Mouse (Mus musculus) MEL-GATA-1-ER (cell line): ENCODE measurements around the gene Ogg1.
"Not testable (repeated sequence)": the region's sequence is repeated elsewhere in the genome, so short reads cannot be mapped to it uniquely, and the experiment has no call there.

Source experiments
- DNase-seq: peaks from one replicate; pipeline ENCODE4 v3.0.0-alpha.2; 2012; ENCODE audit warnings: low read depth; ENCODE audit errors: extremely low read depth

The Ogg1 gene

DNA sequence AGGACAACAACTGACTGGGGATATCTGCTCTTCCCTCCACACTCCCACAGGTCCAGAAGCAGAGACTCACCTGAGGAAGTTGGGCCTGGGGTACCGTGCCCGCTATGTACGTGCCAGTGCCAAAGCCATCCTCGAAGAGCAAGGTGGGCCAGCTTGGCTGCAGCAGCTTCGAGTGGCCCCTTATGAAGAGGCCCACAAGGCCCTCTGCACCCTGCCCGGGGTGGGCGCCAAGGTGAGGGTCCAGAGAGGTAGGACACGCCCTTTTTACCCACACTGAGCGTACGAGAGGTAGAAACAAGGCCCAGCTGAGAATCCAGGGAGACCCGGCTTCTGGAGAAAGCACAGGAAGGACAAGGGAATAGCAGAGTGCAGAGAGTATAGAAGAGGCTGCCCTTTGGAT is 4.9 kb downstream of the Ogg1 start:
- no peak for DNase-seq

DNA sequence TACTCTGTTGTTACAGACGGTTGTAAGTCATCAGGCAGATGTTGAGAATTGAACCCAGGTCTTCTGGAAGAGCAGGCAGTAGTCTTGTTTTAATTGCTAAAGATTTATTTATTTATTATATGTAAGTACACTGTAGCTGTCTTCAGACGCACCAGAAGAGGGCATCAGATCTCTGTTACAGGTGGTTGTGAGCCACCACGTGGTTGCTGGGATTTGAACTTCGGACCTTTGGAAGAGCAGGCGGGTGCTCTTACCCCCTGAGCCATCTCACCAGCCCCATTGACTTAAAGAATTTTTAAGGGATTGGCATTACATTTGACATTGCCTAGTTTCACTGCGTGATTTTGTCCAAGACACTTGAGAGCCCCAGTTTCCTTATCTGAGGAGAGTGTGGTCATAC is 6.0 kb downstream of the Ogg1 start:
- not testable (repeated sequence) for DNase-seq

DNA sequence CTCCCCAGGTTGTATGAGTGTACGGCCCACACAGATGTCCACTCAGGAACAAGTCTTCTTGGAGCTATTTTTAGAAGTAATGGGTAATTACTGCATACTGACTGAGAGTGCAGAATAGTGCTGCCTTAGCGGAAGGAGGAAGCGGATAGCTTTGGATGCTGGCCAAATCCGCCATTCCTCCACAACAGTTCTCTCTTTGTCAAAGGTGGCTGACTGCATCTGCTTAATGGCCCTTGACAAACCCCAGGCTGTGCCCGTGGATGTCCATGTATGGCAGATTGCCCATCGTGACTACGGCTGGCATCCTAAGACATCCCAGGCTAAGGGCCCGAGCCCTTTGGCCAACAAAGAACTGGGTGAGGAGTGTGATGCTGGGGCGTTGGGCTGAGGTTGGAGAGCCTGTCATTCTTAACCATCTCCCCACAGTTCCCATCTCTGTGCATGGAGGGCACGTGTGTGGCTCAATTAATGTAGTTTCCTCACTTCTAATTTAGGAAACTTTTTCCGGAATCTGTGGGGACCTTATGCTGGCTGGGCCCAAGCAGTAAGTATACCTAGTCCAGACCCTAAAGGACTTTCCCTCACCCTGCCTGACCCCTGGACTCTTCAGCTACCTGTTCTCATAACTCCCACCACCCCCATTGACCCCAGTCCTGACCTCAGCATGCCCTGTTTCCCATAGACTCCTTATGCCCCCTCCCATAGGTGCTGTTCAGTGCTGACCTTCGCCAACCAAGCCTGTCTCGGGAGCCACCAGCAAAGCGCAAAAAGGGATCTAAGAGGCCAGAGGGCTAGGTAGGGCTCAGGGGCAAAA is 6.6 kb downstream of the Ogg1 start:
- no peak for DNase-seq

DNA sequence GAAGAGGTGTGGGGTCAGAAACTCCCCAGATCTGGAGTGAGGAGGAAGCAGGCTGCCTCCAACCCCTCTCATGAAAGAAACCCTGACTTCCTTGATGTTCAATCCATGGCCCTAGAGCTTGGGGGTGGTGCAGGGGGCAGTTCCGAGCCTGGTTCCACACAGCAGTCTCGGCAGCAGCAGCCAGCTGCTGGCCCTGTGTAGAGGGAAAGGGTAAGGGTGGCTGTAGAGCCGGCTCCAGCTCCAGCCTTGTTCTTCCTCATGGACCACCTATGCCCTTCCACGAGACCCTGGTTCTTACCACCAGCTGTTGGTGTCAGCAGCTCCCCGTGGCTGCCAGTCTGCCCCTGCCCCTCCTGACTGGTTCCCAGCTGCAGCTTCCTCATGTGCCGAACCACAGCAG is 7.4 kb downstream of the Ogg1 start:
- DNase-seq, result no peak

DNA sequence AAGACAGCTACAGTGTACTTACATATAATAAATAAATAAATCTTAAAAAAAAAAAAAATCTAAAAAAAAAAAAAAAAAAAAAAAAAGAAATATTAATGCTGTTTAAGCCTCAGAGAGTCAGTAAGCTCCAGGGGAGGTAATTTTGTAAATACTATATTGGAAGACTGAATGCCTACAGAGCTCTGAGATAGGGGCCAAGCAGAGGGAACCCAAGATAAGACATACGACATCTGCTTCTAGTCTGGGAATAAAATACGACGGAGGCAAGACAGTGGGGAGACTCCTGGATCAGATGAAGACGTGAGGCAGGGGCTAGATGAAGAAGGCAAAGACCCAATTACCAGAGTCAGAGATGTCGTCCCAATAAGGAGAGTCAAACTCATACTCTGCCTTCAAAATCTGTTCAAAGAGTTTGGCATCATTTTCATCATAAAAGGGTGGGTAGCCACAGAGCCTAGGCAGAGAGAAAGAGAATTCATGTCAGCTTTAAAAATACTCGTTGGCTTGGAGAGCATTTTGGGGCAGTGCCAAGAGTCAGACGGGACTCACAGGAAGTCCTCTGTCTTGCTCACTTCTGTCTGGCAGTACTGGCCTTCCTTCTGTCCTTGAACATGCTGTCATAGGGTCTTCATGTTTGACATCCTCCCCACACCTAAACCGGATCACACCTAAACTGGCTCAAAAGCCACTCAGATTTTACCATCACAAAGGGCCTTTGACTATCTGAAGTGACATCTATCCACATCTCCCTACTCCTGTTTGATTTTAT is 10.3 kb downstream of the Ogg1 start:
- DNase-seq, result no peak

DNA sequence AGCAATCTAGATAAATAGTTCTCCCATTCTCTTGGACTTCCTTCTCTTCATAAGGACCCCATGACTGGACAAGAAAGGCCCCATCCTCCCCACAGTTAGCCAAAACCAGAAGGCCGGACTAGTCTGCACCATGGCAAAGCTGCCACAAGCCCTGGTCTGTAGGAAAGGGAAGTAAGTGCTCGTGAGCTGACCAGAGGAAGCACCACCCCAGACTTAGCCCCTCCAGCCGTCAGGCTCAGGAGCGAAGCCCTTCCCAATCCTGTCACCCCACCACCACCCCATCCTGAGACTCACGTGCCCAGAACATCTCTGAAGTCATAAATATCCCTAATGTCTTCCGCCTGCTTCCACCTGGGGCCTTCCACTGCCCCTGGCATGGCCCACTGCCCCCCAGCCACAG is 14.8 kb downstream of the Ogg1 start:
- no peak for DNase-seq

DNA sequence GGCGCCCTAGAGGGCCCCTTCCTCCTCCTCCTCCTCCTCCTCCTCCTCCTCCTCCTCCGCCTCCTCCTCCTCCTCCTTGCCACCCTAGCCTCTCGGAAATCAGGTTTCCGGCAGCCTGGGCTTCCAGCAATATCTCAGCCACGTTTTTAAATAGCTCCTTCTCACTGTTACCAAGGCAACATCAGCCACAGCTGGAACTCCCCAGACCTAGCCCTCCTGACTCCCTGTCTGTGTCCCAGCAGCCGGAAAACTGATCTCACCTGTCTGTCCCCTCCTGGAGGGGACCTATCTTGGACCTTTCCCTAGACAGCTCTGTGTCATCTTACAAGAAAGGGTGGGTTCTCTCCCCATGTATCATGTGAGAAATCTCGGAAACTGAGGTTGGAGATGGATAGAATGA is 15.5 kb downstream of the Ogg1 start:
- no peak for DNase-seq

DNA sequence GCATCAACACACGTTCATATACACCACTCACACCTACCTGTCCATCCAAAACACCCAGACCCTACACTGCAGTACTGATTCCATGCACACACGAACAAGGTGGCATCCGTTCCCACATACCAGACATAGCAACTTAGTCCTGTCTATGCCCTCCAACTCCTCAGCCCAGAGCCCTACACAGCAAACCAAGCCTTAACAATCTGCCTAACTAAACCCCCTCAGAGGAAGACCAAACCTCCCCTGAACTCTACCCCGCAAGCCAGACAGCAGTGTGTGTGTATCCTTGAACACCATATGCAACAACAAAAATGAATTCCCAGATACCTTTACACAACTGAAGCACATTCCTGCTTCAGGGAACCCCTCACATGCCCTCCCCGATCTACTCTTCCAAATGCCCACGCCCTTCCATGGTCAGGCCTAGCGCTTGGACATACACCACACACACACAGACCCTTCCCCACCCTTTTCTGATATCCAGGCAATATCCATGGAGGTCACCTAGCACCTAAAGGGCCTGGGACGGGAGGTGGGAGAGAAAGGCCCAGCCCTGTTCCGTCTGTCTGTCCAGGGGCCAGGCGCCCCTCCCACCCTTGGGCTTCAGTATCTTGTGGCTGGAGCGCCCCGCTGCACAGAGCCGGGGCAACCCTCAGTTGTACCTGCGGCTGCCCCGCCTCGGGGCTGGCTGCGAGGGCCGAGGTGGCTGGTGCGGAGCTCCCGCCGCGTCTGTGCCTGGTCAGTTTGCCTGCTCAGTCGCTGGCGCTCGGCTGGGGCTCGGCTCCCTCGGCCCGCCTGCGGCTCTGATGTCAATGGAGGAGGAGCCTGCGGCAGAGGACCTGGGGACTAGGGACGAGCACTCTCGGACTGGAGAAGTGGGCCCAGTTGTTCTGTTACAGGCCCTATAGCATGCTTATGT is 16.7 kb downstream of the Ogg1 start, which contains the start of gene Camk1:
Gene Camk1 (minus strand): TSS at position 808 of the 916 bp plus-strand sequence.
- DNase-seq, result no peak

DNA sequence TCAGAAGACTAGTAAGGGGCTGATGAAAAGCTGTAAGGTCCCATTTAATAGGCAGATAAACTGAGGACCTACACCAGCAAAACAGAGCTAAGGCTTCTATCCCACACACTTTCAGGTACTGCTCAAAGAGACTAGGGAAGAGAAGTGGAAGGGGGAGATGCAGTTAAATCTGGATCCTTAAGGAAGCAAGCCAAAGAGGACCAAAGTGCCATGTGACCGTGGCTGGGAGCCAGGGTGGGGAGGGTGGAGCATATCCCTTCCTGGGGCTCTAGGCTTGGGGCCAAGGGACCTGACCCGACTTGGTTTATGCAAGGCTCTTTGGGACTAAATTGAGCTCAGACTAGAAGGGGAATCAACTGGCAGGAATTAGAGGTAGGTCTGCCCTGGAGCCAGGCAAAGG is 17.5 kb downstream of the Ogg1 start:
- no peak for DNase-seq

DNA sequence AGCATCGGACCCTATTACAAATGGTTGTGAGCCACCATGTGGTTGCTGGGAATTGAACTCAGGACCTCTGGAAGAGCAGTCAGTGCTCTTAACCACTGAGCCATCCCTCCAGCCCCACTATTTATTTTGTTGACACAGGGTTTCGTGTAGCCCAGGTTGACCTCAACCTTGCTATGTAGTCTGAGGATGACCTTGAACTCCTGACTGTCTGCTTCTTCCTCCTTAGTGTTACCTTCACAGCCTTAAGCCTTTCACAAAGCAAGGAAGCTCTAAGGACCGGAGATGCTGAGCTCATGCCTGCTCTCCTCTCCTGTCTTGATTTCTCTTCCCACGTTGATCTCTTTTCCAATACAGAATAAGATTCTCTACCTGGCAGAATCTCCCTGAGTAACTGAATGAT is 20.1 kb downstream of the Ogg1 start:
- no peak for DNase-seq

DNA sequence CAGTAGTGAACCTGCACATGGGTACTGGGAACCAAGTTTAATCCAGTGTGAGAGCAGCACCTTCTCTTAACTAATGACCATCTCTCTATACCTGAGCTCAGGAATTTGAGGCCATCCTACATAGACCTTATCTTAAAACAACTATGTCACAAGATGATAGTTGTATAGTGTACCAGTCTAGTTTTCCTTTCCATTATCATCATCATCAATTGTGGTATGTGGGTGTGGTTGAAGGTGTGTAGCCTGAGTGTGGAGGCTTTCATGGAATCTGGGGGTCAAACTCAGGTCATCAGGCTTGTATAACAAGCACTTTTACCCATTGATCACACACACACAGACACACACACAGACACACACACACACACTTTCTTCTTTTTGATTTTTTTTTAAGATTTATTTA is 23.8 kb downstream of the Ogg1 start:
- no peak for DNase-seq

DNA sequence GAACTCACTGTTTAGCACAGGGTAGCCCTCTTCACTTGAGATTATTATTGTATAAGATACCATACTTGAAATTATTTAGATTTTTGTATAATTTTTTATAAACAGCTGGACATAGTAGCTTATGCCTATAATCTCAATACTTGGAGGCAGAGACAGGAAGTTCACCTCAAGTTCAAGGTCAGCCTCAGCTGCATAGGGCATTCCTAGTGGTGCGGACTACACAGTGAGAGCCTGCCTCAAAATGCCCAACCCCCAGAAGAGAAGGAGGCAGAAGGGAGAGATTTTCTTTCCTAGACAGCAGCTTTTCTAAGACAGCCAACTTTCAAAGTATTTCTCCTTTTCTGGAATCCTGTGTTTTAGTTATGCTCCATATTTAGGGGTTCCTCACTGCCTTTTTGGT is 24.4 kb downstream of the Ogg1 start:
- no peak for DNase-seq

DNA sequence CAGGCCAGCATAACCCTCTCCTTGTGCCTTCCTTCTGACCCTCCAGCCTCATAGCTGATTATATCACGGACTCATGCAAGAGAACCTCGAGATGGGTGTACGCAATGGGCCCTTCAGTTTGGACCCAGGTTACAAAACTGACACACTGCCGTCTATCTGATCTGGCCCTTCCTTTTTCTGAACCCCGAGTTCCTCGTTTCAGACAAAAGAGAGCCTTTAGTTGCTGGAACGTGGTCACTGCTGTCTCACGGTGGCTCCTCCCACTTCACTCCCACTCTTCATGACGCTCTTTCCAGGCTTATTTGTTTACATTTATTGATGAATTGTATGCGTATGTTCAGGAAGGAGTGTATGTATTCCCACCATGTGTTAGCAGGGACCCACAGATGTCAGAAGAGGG is 24.9 kb downstream of the Ogg1 start:
- DNase-seq, result peak; percentile 32

DNA sequence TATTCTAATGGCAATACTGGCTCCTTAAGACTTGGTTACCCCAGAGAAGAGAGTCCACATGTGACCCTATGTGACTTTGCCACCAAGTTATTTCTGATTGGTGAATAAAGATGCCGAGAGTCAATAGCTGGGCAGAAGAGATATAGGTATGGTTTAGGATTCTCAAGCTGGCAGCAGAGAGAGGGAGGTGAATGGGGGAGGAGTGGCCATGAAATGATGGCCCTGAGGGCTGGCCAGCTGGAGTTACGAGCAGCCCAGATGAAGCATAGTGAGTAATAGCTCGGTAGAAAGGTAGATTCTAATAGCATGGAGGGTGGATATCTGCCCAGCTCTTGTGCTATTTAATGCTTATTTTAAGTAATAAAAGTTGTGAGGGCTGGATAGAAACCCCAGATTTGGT is 26.0 kb downstream of the Ogg1 start:
- no peak for DNase-seq

DNA sequence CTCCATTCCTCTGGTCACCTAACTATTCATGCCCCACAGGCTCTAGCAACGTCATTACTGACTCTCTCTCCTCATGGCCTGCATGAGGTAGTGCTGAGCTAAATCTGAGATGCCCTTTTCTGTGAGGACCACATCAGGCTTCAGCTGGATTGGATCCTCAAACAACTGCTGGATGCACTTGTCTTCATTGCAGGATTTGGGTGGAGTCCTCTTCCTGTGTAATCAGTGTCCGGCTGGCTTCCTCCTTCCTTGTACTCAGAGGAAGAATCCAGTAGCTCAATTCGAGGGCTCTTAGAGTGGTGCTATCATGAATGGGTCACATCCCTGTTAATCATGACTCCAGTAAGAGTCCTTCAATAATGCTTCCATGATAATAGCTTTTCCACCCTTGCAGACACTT is 26.9 kb downstream of the Ogg1 start:
- no peak for DNase-seq

DNA sequence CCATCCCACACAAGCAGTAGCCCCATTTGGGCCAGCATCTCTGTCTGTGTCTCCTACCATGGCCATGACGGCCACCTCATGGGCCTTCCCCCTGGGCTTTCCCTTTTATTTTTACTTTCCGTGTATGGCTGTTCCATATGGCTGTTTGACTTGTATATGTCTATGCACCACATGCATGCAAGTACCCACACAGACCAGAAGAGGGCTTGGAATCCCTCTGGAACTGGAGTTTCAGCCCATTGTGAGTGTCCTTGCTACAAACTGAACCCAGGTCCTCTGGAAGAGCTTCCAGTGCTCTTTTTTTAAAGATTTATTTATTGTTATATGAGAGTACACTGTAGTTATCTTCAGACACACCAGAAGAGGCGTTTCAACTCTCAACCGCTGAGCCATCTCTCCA is 34.7 kb downstream of the Ogg1 start:
- DNase-seq, result no peak

DNA sequence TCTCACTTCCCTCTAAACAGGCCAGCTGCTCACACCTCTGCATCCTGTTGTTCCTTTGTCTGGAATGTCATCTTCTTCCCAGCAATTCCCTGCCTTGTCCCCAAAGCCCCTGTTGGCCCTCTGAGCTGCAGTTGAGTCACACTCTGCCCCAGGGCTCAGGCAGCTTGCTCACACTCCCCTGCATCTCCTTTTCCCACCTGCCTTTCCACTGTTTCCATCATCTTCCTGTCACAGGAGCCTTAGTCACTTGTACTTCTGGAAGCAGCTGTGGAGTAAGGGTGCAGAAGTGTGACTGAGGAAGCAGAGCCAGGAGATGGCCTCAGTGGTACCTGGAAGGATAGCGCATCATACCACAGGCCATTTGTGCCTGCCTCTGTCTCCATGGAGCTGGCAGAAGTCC is 35.5 kb downstream of the Ogg1 start:
- no peak for DNase-seq

DNA sequence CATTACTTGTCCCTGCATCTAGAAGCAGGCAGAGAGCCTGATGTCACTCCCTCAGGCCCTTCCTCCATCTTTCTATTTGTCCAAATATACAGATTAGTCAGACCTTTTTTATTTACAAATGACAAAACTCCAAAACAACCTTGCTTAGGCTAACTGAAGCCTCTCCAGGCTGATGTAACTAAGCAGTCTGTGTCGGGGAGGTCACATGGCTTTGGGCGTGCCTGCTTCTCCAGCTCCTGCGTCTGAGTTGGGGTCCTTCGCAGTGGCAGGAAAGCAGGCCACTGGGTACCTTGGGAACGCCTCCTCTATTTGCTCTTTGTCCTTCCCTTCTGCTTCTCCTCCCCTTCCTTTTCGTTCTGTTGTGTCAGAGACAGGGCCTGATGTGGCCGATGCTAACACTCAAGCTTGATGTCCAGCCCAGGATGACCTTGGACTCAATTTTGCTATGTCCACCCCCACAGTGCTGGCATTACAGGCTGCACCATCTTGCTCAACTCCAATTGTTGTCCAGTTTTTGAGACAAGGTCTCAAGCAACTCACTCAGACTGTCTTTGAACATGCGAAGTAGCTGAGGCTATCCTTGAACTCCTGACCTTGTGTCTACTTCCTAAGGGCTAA is 37.9 kb downstream of the Ogg1 start:
- no peak for DNase-seq

DNA sequence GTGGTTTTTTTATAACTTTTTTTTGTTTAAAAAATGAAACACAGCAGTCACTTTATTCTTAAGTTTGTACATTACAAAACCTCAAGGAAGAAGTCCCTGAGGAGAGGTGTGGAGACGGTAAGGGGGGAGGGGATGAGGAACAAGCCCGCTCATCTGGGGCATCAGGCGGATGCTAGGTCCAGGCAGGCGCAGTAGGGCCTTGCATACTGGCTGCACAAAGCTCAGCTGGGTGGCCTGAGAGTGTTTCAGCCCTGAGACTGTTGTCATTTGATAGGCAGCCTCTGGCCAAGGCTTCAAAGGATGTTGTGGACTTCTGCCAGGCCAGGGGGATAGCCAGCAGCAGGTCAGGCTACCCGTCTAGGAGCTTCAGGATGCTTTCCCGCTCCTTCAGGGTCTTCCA is 39.9 kb downstream of the Ogg1 start:
- DNase-seq, result no peak

DNA sequence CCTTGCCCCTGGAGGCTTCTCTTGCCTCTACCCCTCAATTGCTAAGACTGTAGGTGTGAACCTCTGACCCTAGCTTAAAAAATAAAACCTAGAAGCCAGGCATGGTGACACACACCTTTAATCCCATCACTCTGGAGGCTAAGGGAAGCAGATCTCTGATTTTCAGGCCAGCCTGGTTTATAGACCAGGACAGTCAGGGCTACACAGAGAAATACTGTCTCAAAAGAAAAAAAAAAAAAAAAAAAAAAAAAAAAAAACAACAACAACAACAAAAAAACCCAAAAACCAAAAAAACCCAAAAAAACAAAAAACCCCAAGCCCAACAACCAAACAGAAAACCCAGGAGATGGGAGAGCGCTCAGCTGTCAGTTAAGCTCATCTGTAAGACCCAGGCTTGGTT is 40.8 kb downstream of the Ogg1 start:
- no peak for DNase-seq

DNA sequence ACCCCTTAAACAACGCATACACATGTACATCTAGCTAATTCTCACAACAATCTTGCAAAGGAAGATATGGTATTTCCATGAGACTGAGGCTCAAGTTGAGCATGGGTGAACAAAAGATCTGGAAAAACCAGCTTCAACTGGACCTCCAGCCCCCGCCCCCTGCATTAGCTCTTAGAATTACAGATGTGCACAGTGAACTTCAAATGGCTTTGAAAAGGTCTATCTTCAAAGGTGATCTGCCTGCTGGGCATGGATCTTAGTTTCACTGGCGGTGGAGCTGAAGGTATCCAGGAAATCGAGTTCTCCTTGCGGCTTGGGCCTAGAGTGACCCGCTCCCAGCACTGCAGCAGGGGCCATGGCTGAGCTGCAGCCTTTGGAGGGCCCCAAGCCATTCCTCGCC is 41.4 kb downstream of the Ogg1 start:
- no peak for DNase-seq
